Mouse (Mus musculus) urinary bladder, adult 2 months (tissue): ENCODE data around the gene Gid8. TPM values are rescaled to one million over a fixed set of nuclear protein-coding genes. Genes with fewer than 3 reads are reported as not detected.
A peak's percentile ranks its signal among the peaks of the same experiment; 100 is the strongest.
"Not testable (repeated sequence)": the region's sequence is repeated elsewhere in the genome, so short reads cannot be mapped to it uniquely, and the experiment has no call there.

Experiments
- DNase-seq: peaks from one replicate; pipeline ENCODE4 v3.0.0; 2022; ENCODE audit warnings: low spot score
- polyA plus RNA-seq: library from polyadenylated mRNA; depleted of rRNA; stranded (reverse); fragments of >200 nt; gene quantifications from 2 replicates; pipeline ENCODE4 v1.2.3, GENCODE M21; 2012

Gid8 gene
- polyA plus RNA-seq, 1 experiment: 64.6 TPM

GRCm38 (mm10) chr2:180710276-180711155 is 599 bp downstream of the Gid8 start:
- DNase-seq: no peak

- no peak for DNase-seq
Observed at GRCm38 (mm10) chr2:180711527-180711926, 1.6 kb downstream of the Gid8 start.

GRCm38 (mm10) chr2:180712037-180712689 is 2.2 kb downstream of the Gid8 start:
- DNase-seq: no peak

- not testable (repeated sequence) for DNase-seq
Observed at GRCm38 (mm10) chr2:180722748-180723147, 12.8 kb downstream of the Gid8 start.

GRCm38 (mm10) chr2:180723865-180724264 is 13.9 kb downstream of the Gid8 start:
- no peak for DNase-seq

GRCm38 (mm10) chr2:180724585-180725413 is 14.9 kb downstream of the Gid8 start, which contains the start of gene Slc17a9:
Gene Slc17a9, plus strand, starts transcription at chr2:180725263.
- DNase-seq: no peak

- DNase-seq: no peak
Observed at GRCm38 (mm10) chr2:180725414-180725778, 15.5 kb downstream of the Gid8 start.

- no peak for DNase-seq
Observed at GRCm38 (mm10) chr2:180725856-180726629, 16.1 kb downstream of the Gid8 start.

GRCm38 (mm10) chr2:180726658-180727442 is 16.9 kb downstream of the Gid8 start:
- DNase-seq: no peak

GRCm38 (mm10) chr2:180727613-180728021 is 17.7 kb downstream of the Gid8 start:
- no peak for DNase-seq

- DNase-seq: no peak
Observed at GRCm38 (mm10) chr2:180731036-180731435, 21.1 kb downstream of the Gid8 start.

GRCm38 (mm10) chr2:180731984-180732383 is 22.1 kb downstream of the Gid8 start:
- no peak for DNase-seq

GRCm38 (mm10) chr2:180735232-180735631 is 25.3 kb downstream of the Gid8 start:
- no peak for DNase-seq

- no peak for DNase-seq
Observed at GRCm38 (mm10) chr2:180737984-180738383, 28.1 kb downstream of the Gid8 start.

GRCm38 (mm10) chr2:180740349-180740748 is 30.4 kb downstream of the Gid8 start:
- DNase-seq: no peak

GRCm38 (mm10) chr2:180741421-180741820 is 31.5 kb downstream of the Gid8 start:
- no peak for DNase-seq

- DNase-seq: no peak
Observed at GRCm38 (mm10) chr2:180742820-180743219, 32.9 kb downstream of the Gid8 start.

- DNase-seq: no peak
Observed at GRCm38 (mm10) chr2:180743321-180743720, 33.4 kb downstream of the Gid8 start.

GRCm38 (mm10) chr2:180745248-180745927 is 35.5 kb downstream of the Gid8 start:
- peak; percentile 69 for DNase-seq
